Mouse (Mus musculus) 3T3-L1 (cell line): ENCODE data around the gene Polr1a.

ENCODE experiments used
- DNase-seq: peaks from one replicate; pipeline ENCODE4 v3.0.0-alpha.2; 2015; ENCODE audit warnings: low read depth, low spot score

Polr1a gene

DNA sequence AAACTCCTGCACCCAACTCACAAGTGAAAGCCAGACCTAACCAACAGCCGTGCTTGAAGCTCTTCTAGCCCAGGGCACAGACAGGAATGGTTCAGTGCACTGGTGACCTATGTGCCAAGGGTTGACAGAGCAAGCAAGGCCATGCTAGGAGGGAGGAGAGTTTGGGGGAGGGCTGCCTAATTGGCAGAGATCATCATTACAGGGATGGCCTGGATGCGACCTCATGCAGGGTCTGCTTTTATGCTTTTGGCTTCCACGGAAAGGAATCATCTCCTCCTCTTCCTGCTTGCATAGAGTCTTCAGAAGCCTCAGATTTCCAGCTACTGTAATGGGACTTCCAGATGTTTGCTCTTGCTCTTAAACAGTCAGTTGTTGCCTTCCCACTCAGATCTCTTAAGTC, 40.9 kb downstream of the Polr1a start:
- no peak for DNase-seq

- peak; percentile 80 for DNase-seq
These were observed 41.7 kb downstream of the Polr1a start for GRCm38 (mm10) chr6:71950592-71950991.

- DNase-seq, result no peak
These were observed 42.3 kb downstream of the Polr1a start for GRCm38 (mm10) chr6:71951192-71951591.

GRCm38 (mm10) chr6:71962119-71962518, 53.3 kb downstream of the Polr1a start:
- no peak for DNase-seq

- no peak for DNase-seq
These were observed 53.9 kb downstream of the Polr1a start for GRCm38 (mm10) chr6:71962706-71963105.

- DNase-seq, result no peak
These were observed 54.7 kb downstream of the Polr1a start for GRCm38 (mm10) chr6:71963561-71963960.

DNA sequence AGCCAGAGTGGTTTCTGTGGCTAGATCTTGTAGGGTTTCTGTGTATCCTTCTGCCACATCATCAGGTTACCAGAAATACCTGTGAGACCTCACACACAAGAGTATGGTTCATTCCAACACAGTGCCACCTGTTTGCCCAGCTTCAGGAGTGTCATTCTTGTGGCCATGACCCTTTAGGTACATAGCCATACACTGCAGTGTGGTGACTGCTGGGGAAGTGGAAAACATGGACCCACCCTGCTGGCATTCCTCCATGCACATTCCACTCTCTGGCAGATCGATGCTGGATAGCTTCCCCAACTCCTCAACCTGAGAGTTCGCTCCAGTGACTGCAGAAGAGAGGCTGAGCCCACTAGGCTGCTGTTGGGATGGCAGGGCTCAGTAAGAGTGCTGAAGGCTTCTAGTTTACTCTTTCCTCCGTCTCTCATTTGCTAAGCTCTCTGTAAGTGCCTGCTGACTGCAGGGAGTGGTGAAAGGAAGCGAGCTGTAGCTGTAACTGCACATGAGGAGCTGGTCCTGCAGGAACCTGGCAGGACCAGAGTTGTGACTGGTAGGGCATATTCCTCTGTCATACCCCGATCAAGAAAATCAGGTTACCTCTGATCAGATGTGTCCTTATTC, 57.9 kb downstream of the Polr1a start:
- DNase-seq, result no peak

DNA sequence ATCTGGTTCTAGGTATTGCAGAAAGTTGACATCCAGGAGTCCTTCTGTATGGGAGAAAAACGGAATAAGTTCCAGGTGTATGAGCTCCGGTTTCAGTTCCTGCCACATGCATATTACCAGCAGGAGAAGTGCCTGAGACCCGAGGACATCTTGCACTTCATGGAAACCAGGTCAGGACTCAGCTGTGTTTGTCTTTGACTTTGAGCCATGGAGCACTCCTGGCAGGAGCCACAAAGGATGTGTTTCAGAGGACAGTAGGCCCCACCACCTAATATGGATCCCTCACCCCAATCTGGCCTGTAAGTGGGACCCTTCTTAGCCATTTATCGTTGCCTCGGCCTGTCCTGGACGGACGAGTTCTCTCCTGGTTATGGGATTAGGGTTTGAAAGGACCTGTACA, 59.0 kb downstream of the Polr1a start:
- no peak for DNase-seq

DNA sequence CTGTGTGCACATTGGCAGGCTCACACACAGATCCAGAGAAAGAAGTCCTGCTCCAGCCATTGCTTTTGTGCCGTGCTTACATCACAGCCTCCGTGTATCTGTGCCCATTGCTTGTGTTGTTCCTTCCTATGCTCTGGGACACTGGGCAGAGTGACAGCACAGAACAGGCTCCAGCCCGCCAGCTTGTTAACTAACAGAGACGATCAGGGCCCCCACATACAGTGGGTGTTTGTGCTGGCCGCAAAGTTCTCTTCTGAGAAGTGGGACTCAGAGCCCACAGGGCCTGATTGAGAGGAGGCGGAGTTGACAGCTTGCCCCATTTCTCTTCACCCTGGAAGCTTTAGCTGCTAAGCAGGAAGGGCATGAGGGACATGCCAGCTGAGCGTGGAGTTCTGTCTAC, 60.6 kb downstream of the Polr1a start:
- DNase-seq, result no peak

GRCm38 (mm10) chr6:71970154-71970553, 61.3 kb downstream of the Polr1a start:
- DNase-seq, result no peak

DNA sequence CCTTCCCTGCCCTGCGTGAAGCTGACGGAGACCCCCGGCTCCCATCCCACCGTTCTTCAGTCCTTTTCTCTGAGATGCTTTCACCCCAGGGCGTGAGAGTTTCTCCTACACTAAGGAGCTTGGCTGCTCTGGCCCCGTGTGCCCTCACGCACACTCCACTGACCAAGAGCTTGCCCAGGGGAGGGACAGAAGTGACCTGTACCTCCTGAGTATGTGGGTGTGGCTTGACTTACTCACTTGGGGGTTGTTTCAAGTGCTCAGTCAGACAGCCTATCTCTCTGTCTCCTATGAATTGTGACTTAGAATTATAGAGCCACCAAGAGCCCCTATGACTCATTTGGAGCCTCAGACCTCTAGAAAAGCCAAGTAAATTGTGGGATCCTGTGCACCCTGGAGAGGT, 67.7 kb downstream of the Polr1a start:
- no peak for DNase-seq

GRCm38 (mm10) chr6:71980165-71980564, 71.3 kb downstream of the Polr1a start:
- peak; percentile 44 for DNase-seq

GRCm38 (mm10) chr6:71980587-71980986, 71.7 kb downstream of the Polr1a start:
- DNase-seq, result no peak

DNA sequence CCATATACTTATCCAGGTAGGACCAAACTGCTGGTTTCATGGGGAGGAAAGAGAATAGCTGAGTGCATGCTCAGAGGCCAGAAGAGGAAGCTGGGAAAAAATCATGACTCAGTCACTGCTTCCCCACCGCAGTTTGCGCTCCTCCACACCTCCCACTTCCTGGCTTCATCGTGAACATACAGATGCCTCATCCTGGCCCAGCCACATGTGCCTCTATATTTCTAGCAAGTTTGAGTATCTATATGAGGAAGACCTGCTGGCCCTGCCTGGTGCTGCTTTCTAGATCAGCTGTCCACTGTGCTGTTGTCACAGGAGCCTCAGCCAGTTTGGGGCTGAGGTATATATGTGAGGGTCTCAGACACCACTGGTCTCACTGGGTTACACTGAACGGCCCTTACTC, 72.6 kb downstream of the Polr1a start:
- DNase-seq, result no peak

DNA sequence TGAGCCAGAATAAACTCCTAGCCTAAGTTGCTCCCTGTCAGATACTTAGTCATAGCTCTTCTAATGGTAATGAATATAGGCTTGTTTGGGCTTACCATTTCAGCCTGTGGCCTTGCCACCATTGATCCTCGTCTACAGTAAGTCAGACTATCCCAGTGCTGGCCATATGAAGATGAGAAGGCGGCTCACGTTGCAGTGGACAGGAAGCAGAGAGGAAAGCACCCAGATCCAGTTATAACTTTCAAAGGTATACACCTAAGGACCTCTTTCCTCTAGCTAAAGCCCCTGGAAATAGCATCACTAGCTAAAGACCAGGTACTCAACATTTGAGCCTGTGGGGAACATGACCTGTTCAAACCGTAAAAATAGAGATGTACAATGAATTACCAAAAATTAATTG, 77.1 kb downstream of the Polr1a start:
- DNase-seq, result no peak

DNA sequence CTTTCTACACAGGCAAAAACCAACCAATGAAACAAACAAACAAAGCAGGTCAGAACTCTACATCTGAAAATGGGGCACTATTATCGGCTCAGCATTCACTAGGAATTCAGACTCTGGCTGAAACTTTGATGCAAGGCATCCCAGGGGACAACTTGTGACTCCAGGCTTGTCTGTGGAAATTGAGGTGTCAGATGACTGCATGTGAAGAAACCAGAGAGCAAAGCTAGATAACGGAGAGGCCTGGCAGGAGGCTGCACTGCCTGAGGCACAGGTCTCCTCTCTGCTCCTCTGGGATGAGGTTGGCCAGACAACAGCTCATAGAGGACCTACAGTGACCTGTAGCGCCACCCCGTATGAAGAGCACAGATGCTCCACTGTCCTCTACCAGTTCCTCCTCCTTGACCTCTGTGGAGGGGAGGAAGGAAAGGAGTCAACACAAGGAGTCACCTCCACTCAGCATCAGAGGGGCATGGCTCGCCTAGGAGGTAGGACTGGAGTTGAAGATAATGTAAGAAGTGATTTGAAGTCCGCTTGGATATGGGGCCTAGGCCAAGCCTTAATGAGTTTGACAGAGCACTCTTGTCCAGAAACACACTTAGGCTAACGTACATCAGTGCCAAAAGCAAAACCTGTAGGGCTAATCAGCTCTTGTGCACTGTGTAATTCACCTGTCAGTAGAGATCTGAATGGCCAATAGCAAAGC, 78.8 kb downstream of the Polr1a start:
- peak; percentile 88 for DNase-seq

DNA sequence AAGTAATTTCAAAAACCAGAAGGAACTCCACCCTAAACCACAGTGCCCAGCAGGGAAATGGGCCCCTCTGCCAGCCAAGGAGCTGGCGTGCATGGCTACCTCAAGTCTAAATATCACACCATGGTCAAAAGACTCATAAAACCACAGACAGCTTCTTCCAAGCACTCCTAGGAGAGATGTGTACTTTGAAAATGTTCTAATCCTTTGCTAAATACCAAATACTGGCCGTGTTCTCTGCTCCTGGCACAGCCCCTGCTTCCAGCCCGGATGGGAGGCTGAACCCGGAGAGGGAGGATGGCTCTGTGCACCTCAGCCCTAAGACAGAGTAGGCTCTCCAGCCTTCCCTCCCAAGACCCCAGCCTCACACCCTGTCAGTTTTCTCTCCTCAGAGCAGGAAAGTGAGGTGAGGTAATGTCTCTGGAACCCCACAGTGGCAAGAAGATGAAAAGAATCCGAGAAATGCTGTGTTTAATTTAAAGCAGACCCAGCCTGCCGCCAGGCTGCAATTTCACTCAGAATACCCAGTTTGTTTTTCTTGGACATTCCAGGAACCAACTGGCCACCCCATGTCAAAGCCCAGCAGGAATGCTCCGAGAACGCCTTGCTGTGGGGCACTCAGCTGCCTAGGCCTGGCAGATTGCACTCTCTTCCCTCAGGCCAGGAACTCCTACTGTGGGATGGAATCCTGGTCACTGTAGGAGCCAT, 80.9 kb downstream of the Polr1a start:
- peak; percentile 98 for DNase-seq

DNA sequence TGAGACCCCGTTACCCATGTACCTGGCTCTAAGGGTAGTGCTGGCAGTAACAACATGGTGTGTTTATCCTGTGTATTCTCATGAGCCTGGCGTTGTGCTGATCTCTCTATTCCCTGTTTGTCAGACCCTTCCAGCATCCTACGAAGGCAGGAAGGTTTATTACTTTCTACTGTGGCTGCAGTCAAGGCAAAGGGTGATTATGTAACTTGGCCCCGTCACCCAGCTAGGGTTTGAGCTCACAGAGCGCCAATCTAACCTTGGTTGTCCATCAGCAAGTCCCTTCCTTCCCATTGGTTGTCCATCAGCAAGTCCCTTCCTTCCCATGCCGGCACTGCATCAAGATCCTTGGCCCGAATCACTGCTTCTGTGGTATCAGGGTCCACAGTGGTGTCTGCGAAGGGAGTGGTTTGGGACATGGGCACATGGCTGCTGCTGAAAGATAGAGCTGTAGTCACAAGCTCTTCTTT, 81.6 kb downstream of the Polr1a start:
- no peak for DNase-seq

DNA sequence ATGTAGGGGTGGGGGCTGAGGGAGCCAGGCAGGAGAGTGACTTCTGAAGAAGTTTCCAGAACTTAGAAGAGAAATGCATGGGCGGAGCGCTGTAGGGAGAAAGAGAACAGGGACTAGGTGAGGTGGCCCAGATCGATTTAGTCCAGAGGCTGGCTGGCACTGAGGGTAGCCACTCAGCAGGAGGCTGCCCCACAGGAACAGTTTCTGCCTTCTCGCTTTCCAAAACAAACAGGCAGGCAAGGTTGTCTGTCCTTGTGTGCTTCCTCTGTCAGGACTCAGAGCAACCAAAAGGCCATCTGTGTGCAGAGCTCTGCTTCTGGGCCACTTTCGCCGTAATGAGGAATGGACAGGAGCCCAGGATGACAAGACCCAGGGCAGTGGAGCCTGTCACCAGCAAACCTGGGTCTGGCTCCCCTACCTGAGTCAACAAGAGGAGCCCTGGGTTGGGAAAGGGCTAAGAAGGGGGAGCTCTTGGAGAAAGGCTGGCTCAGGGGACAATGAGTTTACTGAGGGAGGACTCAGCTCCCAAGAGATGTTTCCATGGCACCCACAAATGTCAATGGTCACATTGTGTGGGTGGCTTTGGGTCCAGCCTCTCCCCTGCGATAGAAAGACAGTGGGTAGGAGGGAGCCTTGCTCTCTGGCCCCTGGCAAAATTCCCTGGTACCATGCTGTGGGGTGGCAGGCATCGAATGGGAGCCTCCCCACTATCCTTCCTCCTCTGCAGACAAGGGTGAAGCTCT, 82.5 kb downstream of the Polr1a start:
- peak; percentile 86 for DNase-seq

DNA sequence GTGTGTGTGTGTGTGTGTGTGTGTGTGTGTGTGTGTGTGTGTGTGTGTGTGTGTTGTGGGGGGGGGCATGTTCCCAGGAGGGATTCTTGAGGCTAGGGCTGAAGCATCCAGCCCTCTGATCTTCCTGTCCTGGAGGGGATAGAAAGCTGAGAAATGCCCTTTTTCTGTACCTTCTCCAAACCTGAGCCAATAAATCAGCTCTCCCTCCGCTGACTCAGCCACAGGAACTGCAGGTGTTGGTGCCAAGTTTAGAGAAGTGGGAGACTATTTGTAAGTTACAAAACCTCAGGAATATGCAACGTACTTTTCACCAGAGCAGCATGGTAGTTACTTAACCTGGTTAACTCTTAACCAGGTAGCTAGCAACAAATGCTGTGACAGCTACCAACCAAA, 83.1 kb downstream of the Polr1a start:
- peak; percentile 94 for DNase-seq

DNA sequence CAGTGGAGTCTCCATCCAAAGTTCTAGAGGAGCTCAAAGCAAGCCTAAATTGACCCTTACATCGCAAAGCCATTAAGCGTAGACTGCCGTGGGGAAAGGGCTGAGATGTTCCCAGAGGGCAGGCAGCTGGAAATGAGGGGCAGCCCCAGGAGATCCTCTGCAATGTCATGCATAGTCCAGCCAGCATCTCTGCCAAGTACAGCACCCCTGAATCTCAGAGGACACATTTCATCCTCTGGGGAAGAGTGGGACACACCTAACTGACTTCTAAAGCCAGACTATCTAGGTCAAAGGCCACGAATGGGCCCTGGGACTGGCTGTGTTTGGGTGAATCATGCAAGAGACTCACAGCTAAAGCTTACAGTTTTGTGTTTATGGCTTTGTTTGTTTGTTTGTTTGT, 85.2 kb downstream of the Polr1a start:
- no peak for DNase-seq

DNA sequence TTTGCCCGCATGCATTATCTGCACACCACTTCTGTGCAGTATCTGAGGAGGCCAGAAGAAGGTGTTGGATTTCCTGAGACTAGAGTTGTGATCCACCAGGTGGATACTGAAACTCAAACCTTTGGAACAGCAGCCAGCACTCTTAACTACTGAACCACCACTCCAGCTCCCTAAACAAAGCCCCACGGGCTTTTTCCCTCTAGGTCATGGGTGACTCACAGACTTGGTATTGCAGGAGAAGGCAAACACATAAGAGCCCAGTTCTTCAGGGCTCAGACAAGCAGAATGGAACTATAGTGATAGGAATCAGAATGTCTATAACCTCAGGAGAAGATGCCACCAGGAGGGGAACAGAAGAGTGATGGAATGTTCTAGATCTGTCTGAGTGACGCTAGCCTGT, 86.2 kb downstream of the Polr1a start:
- peak; percentile 88 for DNase-seq
